Comparison of ENCODE assay signal across 21 mouse cellular contexts in genomic region chr19:8664859-8665258, GRCm38 (mm10). TPM values are rescaled to one million over a fixed set of nuclear protein-coding genes. Genes with fewer than 3 reads are reported as not detected.
DNase-seq lines count a peak whose midpoint lies in the region; ATAC-seq and TF ChIP-seq lines count a peak whose summit lies in the region.
"Had no signal": no experiment of that assay in that cellular context is flagged by ENCODE, and none has a peak within 500 bp of the region (broad histone marks: within the 10 kb centered on the region; RNA-seq: fewer than 3 reads in every experiment).

No protein-coding gene starts in this region.

- no peak overlapping the region for H3K4me2 ChIP-seq in forebrain, embryonic 11.5 days (ENCODE audit: low read depth, low read length, severe bottlenecking)
- peak overlapping the region; percentile 51 for H3K4me2 ChIP-seq in limb, embryonic 13.5 days (replicated peaks)
- H3K4me2 ChIP-seq in forebrain, embryonic 14.5 days (ENCODE audit: low read length): 0 out of 2 replicates have a peak overlapping the region, but pooled peaks have one; percentile 24

- 94% methylated on average over 3 of the region's 3 CpGs for WGBS in forebrain, embryonic 11.5 days
- WGBS in forebrain, embryonic 10.5 days: 99% methylated on average over 3 of the region's 3 CpGs
- WGBS in limb, embryonic 13.5 days: 91% methylated on average over 3 of the region's 3 CpGs
- 97% methylated on average over 3 of the region's 3 CpGs for WGBS in limb, embryonic 10.5 days
- WGBS in forebrain, embryonic 14.5 days: 89% methylated on average over 3 of the region's 3 CpGs

- intact Hi-C loops in gastrocnemius, adult 2 months (cut with DNase I): no loop called here

- peak; percentile 36 for DNase-seq in forebrain, embryonic 11.5 days (ENCODE audit: low spot score)
- no peak for DNase-seq in forebrain, embryonic 10.5 days (ENCODE audit: extremely low spot score, low spot score)
- no peak for DNase-seq in limb, embryonic 10.5 days (ENCODE audit: low spot score)
- no peak for DNase-seq in forebrain, embryonic 14.5 days (ENCODE audit: low spot score)
- no peak for DNase-seq in urinary bladder, postnatal 14 days (ENCODE audit: low spot score)
- DNase-seq in gastrocnemius, adult 2 months: no peak
- DNase-seq: cerebellum, adult 11-12 months; heart, adult 11 months; kidney, adult 18-20 months; kidney, postnatal 25 days; lung, adult 2 months; midbrain, embryonic 14.5 days; thymus, postnatal 36 days had no signal

- no peak for TF ChIP-seq CTCF in gastrocnemius, adult 2 months (IDR thresholded peaks at IDR 0.05)

- H3K4me3 ChIP-seq in forebrain, embryonic 11.5 days (ENCODE audit: low read depth, low read length): no peak overlapping the region
- H3K4me3 ChIP-seq in forebrain, embryonic 10.5 days: no peak overlapping the region
- H3K4me3 ChIP-seq in limb, embryonic 13.5 days: 0 out of 2 replicates have a peak overlapping the region, but pooled peaks have one; percentile 26
- H3K4me3 ChIP-seq in limb, embryonic 10.5 days: no peak overlapping the region
- H3K4me3 ChIP-seq in forebrain, embryonic 14.5 days (ENCODE audit: low read depth, low read length): no peak overlapping the region
- H3K4me3 ChIP-seq in gastrocnemius, adult 2 months: no peak overlapping the region

- no peak overlapping the region for H3K9ac ChIP-seq in forebrain, embryonic 11.5 days (ENCODE audit: low read length)
- H3K9ac ChIP-seq in limb, embryonic 13.5 days: no peak overlapping the region
- H3K9ac ChIP-seq in forebrain, embryonic 14.5 days (ENCODE audit: low read length): no peak overlapping the region

- no peak overlapping the region for H3K27ac ChIP-seq in forebrain, embryonic 11.5 days (ENCODE audit: low read depth, low read length)
- no peak overlapping the region for H3K27ac ChIP-seq in forebrain, embryonic 10.5 days
- H3K27ac ChIP-seq in limb, embryonic 13.5 days: no peak overlapping the region
- no peak overlapping the region for H3K27ac ChIP-seq in limb, embryonic 10.5 days
- no peak overlapping the region for H3K27ac ChIP-seq in forebrain, embryonic 14.5 days (ENCODE audit: low read depth, low read length)
- no peak overlapping the region for H3K27ac ChIP-seq in gastrocnemius, adult 2 months
- H3K27ac ChIP-seq: macrophage had no signal

- H3K4me1 ChIP-seq in forebrain, embryonic 11.5 days (replicated peaks; ENCODE audit: control insufficient read depth, insufficient read depth, low read length): no peaks in the 10 kb centered on the region; the same call in 1 of the 2 replicates
- peaks cover 33% of the 10 kb centered on the region for H3K4me1 ChIP-seq in forebrain, embryonic 10.5 days
- H3K4me1 ChIP-seq in limb, embryonic 13.5 days: peaks cover 24% of the 10 kb centered on the region; the same call in 1 of the 2 replicates
- peaks cover 13% of the 10 kb centered on the region for H3K4me1 ChIP-seq in limb, embryonic 10.5 days
- peaks cover 8% of the 10 kb centered on the region; the same call in 1 of the 2 replicates for H3K4me1 ChIP-seq in forebrain, embryonic 14.5 days (ENCODE audit: control insufficient read depth, insufficient read depth, low read length)

- H3K36me3 ChIP-seq in forebrain, embryonic 11.5 days (ENCODE audit: control insufficient read depth, insufficient read depth, low read length): no peaks in the 10 kb centered on the region
- H3K36me3 ChIP-seq in forebrain, embryonic 10.5 days (replicated peaks): no peaks in the 10 kb centered on the region
- H3K36me3 ChIP-seq in limb, embryonic 13.5 days: no peaks in the 10 kb centered on the region
- no peaks in the 10 kb centered on the region for H3K36me3 ChIP-seq in limb, embryonic 10.5 days
- no peaks in the 10 kb centered on the region for H3K36me3 ChIP-seq in forebrain, embryonic 14.5 days (ENCODE audit: control insufficient read depth, insufficient read depth, low read length)

- no peak for ATAC-seq in forebrain, embryonic 11.5 days (replicated peaks; ENCODE audit: low FRiP score)
- ATAC-seq in limb, embryonic 13.5 days (ENCODE audit: low FRiP score, low read depth): no peak
- ATAC-seq in forebrain, embryonic 14.5 days: no peak
- ATAC-seq in megakaryocyte-erythroid progenitor cell, adult 5-6 weeks (replicated peaks; ENCODE audit: low FRiP score, low TSS enrichment, poor library complexity, severe bottlenecking): peak; percentile 46
- ATAC-seq: Patski had no signal

- peaks cover 2% of the 10 kb centered on the region; the same call in 1 of the 2 replicates for H3K27me3 ChIP-seq in forebrain, embryonic 11.5 days (ENCODE audit: control insufficient read depth, insufficient read depth, low read length)
- peaks cover 55% of the 10 kb centered on the region for H3K27me3 ChIP-seq in forebrain, embryonic 10.5 days (ENCODE audit: poor library complexity, severe bottlenecking)
- peaks cover 20% of the 10 kb centered on the region for H3K27me3 ChIP-seq in limb, embryonic 13.5 days
- peaks cover 35% of the 10 kb centered on the region for H3K27me3 ChIP-seq in limb, embryonic 10.5 days (ENCODE audit: low read depth, poor library complexity, severe bottlenecking)
- no peaks in the 10 kb centered on the region for H3K27me3 ChIP-seq in forebrain, embryonic 14.5 days (replicated peaks; ENCODE audit: control insufficient read depth, insufficient read depth, low read length)

- no peaks in the 10 kb centered on the region for H3K9me3 ChIP-seq in forebrain, embryonic 11.5 days (ENCODE audit: control insufficient read depth, low read length)
- H3K9me3 ChIP-seq in forebrain, embryonic 10.5 days: no peaks in the 10 kb centered on the region
- no peaks in the 10 kb centered on the region for H3K9me3 ChIP-seq in limb, embryonic 13.5 days
- H3K9me3 ChIP-seq in limb, embryonic 10.5 days (replicated peaks): no peaks in the 10 kb centered on the region
- no peaks in the 10 kb centered on the region for H3K9me3 ChIP-seq in forebrain, embryonic 14.5 days (replicated peaks; ENCODE audit: control insufficient read depth, low read length)

RNA-seq across cellular contexts. Expression of gene Chrm1, which starts 1.3 kb away (rescaled TPM):
- polyA plus RNA-seq in forebrain, embryonic 11.5 days (2014; fragmentation: Nextera tagmentation; extraction: Ambion mirVana): 0.13 TPM in 1 of 2 replicates, not detected in the other
- polyA plus RNA-seq in forebrain, embryonic 10.5 days (2016; fragmentation: Nextera tagmentation; extraction: Ambion mirVana): not detected in 2 replicates
- polyA plus RNA-seq in limb, embryonic 13.5 days (2015; fragmentation: Nextera tagmentation; extraction: Ambion mirVana): 0.71 and 1.0 TPM in 2 replicates
- 0.10 TPM in 1 of 2 replicates, not detected in the other for polyA plus RNA-seq in limb, embryonic 10.5 days (2016; fragmentation: Nextera tagmentation; extraction: Ambion mirVana)
- 1.7 and 3.1 TPM in 2 replicates for polyA plus RNA-seq in forebrain, embryonic 14.5 days (2014; fragmentation: Nextera tagmentation; extraction: Ambion mirVana)
- not detected in 2 replicates for total RNA-seq in megakaryocyte-erythroid progenitor cell, adult 5-6 weeks (2014; fragmentation: Nextera tagmentation)
- total RNA-seq in megakaryocyte-erythroid progenitor cell, adult 5-6 weeks (2017): not detected in 2 replicates
- not detected for total RNA-seq in gastrocnemius, adult 2 months (2021)
- total RNA-seq: hematopoietic stem cell, adult 5-6 weeks had no signal
- polyA plus RNA-seq: macrophage had no signal

RNA-seq across cellular contexts. Expression of gene Slc22a6, which starts 47.0 kb away (rescaled TPM):
- 0.13 and 0.36 TPM in 2 replicates for polyA plus RNA-seq in forebrain, embryonic 11.5 days (2014; fragmentation: Nextera tagmentation; extraction: Ambion mirVana)
- polyA plus RNA-seq in forebrain, embryonic 10.5 days (2016; fragmentation: Nextera tagmentation; extraction: Ambion mirVana): 0.06 TPM in 1 of 2 replicates, not detected in the other
- not detected in 2 replicates for polyA plus RNA-seq in limb, embryonic 13.5 days (2015; fragmentation: Nextera tagmentation; extraction: Ambion mirVana)
- not detected in 2 replicates for polyA plus RNA-seq in limb, embryonic 10.5 days (2016; fragmentation: Nextera tagmentation; extraction: Ambion mirVana)
- 4.7 and 7.4 TPM in 2 replicates for polyA plus RNA-seq in forebrain, embryonic 14.5 days (2014; fragmentation: Nextera tagmentation; extraction: Ambion mirVana)
- total RNA-seq in megakaryocyte-erythroid progenitor cell, adult 5-6 weeks (2014; fragmentation: Nextera tagmentation): not detected in 2 replicates
- total RNA-seq in megakaryocyte-erythroid progenitor cell, adult 5-6 weeks (2017): not detected in 2 replicates
- not detected for total RNA-seq in gastrocnemius, adult 2 months (2021)
- total RNA-seq: hematopoietic stem cell, adult 5-6 weeks; liver, adult 2 months had no signal
- polyA plus RNA-seq: heart, embryonic 14.5 days; liver, adult 2 months; lung, adult 2 months; macrophage; Patski; testis, adult 2 months had no signal

RNA-seq across cellular contexts. Expression of gene Slc3a2, which starts 58.3 kb away (rescaled TPM):
- polyA plus RNA-seq in forebrain, embryonic 11.5 days (2014; fragmentation: Nextera tagmentation; extraction: Ambion mirVana): 132 and 143 TPM in 2 replicates
- 136 and 149 TPM in 2 replicates for polyA plus RNA-seq in forebrain, embryonic 10.5 days (2016; fragmentation: Nextera tagmentation; extraction: Ambion mirVana)
- polyA plus RNA-seq in limb, embryonic 13.5 days (2015; fragmentation: Nextera tagmentation; extraction: Ambion mirVana): 101 and 103 TPM in 2 replicates
- polyA plus RNA-seq in limb, embryonic 10.5 days (2016; fragmentation: Nextera tagmentation; extraction: Ambion mirVana): 119 and 128 TPM in 2 replicates
- polyA plus RNA-seq in forebrain, embryonic 14.5 days (2014; fragmentation: Nextera tagmentation; extraction: Ambion mirVana): 179 and 200 TPM in 2 replicates
- 67.5 and 74.7 TPM in 2 replicates for total RNA-seq in megakaryocyte-erythroid progenitor cell, adult 5-6 weeks (2014; fragmentation: Nextera tagmentation)
- 70.1 and 93.9 TPM in 2 replicates for total RNA-seq in megakaryocyte-erythroid progenitor cell, adult 5-6 weeks (2017)
- total RNA-seq in gastrocnemius, adult 2 months (2021): 10 to 100 TPM; 33.9 to 35.1 TPM
